Mouse (Mus musculus) intestine, embryonic 14.5 days (tissue): ENCODE results near the gene Mbl1. TPM values are rescaled to one million over a fixed set of nuclear protein-coding genes. Genes with fewer than 3 reads are reported as not detected.

ENCODE experiments used
- ATAC-seq: fragments of 200-750 bp; cut with Nextera tagmentation; replicated peaks from 2 replicates; pipeline ENCODE4 v1.8.0; 2017; ENCODE audit warnings: low read depth, moderate number of reproducible peaks, moderate TSS enrichment, moderate library complexity; ENCODE audit not compliant: low FRiP score, low TSS enrichment
- DNase-seq: peaks from one replicate; pipeline ENCODE4 v3.0.0-alpha.2; 2018; ENCODE audit warnings: low spot score
- H3K27ac ChIP-seq: fragments of 300-500 bp; sonication (generic); 2 replicates; pipeline ENCODE4 v1.5.1; 2014; ENCODE audit warnings: low read depth, mild to moderate bottlenecking, control low read depth
- H3K27me3 ChIP-seq: fragments of 300-500 bp; sonication (generic); replicated peaks from 2 replicates; pipeline ENCODE4 v1.6.1; 2014; ENCODE audit warnings: low read length, control low read depth; ENCODE audit not compliant: control insufficient read depth, insufficient read depth
- H3K36me3 ChIP-seq: fragments of 300-500 bp; sonication (generic); 2 replicates; pipeline ENCODE4 v1.6.1; 2014; ENCODE audit warnings: low read length, control low read depth; ENCODE audit not compliant: control insufficient read depth, insufficient read depth
- H3K4me1 ChIP-seq: fragments of 300-500 bp; sonication (generic); replicated peaks from 2 replicates; pipeline ENCODE4 v1.6.1; 2014; ENCODE audit warnings: low read length, control low read depth, mixed read lengths; ENCODE audit not compliant: control insufficient read depth, insufficient read depth
- H3K4me2 ChIP-seq: fragments of 300-500 bp; sonication (generic); 2 replicates; pipeline ENCODE4 v1.6.1; 2014; ENCODE audit warnings: low read length
- H3K4me3 ChIP-seq: fragments of 300-500 bp; sonication (generic); 2 replicates; pipeline ENCODE4 v1.5.1; 2014; ENCODE audit warnings: low read depth, low read length, control low read depth, mixed read lengths
- H3K9ac ChIP-seq: fragments of 300-500 bp; sonication (generic); 2 replicates; pipeline ENCODE4 v1.6.1; 2014; ENCODE audit warnings: mild to moderate bottlenecking, low read length
- H3K9me3 ChIP-seq: fragments of 300-500 bp; sonication (generic); 2 replicates; pipeline ENCODE4 v1.6.1; 2016; ENCODE audit warnings: low read length, control low read depth; ENCODE audit not compliant: control insufficient read depth
- WGBS: fragments of 180-500 bp; shearing (Covaris S2); extraction: QIAGEN DNeasy Blood & Tissue Kit; methylation state at CpG from one replicate; pipeline ENCODE4 v1.1.7; 2014; 5-methylcytosine and 5-hydroxymethylcytosine counted together
- polyA plus RNA-seq: library from polyadenylated mRNA; unstranded; fragments of >200 nt; fragmentation: Nextera tagmentation; extraction: Ambion mirVana; gene quantifications from 2 replicates; pipeline ENCODE4 v1.2.1, GENCODE M21; 2014

Gene Mbl1
- polyA plus RNA-seq, 1 experiment from 2014 or later = not detected

GRCm38 (mm10) chr14:41167278-41167677 is 16.0 kb downstream of the Mbl1 start:
- no peak for DNase-seq
- no peak for ATAC-seq
- Histone ChIP-seq H3K4me2 (no peak overlapping the region), H3K9me3 (no peaks in the 10 kb centered on the region), H3K9ac (no peak overlapping the region), H3K4me1 (no peaks in the 10 kb centered on the region), H3K27ac (no peak overlapping the region), H3K36me3 (no peaks in the 10 kb centered on the region), H3K27me3 (no peaks in the 10 kb centered on the region), H3K4me3 (no peak overlapping the region)
- WGBS = 56% methylated on average over 5 of the region's 5 CpGs

GRCm38 (mm10) chr14:41168567-41168966 is 17.3 kb downstream of the Mbl1 start:
- DNase-seq = no peak
- Histone ChIP-seq H3K4me3 (no peak overlapping the region), H3K9me3 (no peaks in the 10 kb centered on the region), H3K27me3 (no peaks in the 10 kb centered on the region), H3K27ac (no peak overlapping the region), H3K4me2 (no peak overlapping the region), H3K4me1 (no peaks in the 10 kb centered on the region), H3K9ac (no peak overlapping the region), H3K36me3 (no peaks in the 10 kb centered on the region)
- WGBS = 96% methylated on average over 1 of the region's 1 CpGs
- no peak for ATAC-seq

- Histone ChIP-seq H3K9ac (no peak overlapping the region), H3K4me3 (no peak overlapping the region), H3K4me1 (no peaks in the 10 kb centered on the region), H3K27me3 (no peaks in the 10 kb centered on the region), H3K27ac (no peak overlapping the region), H3K4me2 (no peak overlapping the region), H3K9me3 (no peaks in the 10 kb centered on the region), H3K36me3 (no peaks in the 10 kb centered on the region)
- 79% methylated on average over 2 of the region's 2 CpGs for WGBS
- ATAC-seq = no peak
- no peak for DNase-seq
Observed at GRCm38 (mm10) chr14:41170514-41170913, 19.3 kb downstream of the Mbl1 start.

- H3K27ac ChIP-seq = no peak overlapping the region
- no peaks in the 10 kb centered on the region for H3K27me3 ChIP-seq
- WGBS = 69% methylated on average over 1 of the region's 1 CpGs
- H3K4me1 ChIP-seq = no peaks in the 10 kb centered on the region
- no peak for DNase-seq
- no peak for ATAC-seq
- no peak overlapping the region for H3K4me2 ChIP-seq
- H3K9me3 ChIP-seq = no peaks in the 10 kb centered on the region
- no peak overlapping the region for H3K4me3 ChIP-seq
- H3K9ac ChIP-seq = no peak overlapping the region
- no peaks in the 10 kb centered on the region for H3K36me3 ChIP-seq
Observed at GRCm38 (mm10) chr14:41174802-41175201, 23.5 kb downstream of the Mbl1 start.

GRCm38 (mm10) chr14:41185059-41185821 is 34.0 kb downstream of the Mbl1 start, which contains the start of gene Sftpd:
Gene Sftpd (minus strand): TSS chr14:41185149.
- Histone ChIP-seq H3K4me2 (no peak within 1 kb of the TSS), H3K9me3 (no peaks in the 10 kb centered on the region), H3K4me1 (no peaks in the 10 kb centered on the region), H3K27me3 (no peaks in the 10 kb centered on the region), H3K27ac (no peak within 1 kb of the TSS), H3K9ac (no peak within 1 kb of the TSS), H3K36me3 (no peaks in the 10 kb centered on the region), H3K4me3 (no peak within 1 kb of the TSS)
- WGBS = 76% methylated on average over 4 of the region's 4 CpGs
- ATAC-seq = no peak
- DNase-seq = no peak

- Histone ChIP-seq H3K9me3 (0 out of 2 replicates have a peak, but pooled peaks cover 2% of the 10 kb centered on the region), H3K27me3 (no peaks in the 10 kb centered on the region), H3K27ac (no peak overlapping the region), H3K36me3 (no peaks in the 10 kb centered on the region), H3K4me1 (no peaks in the 10 kb centered on the region), H3K4me2 (no peak overlapping the region), H3K9ac (no peak overlapping the region), H3K4me3 (no peak overlapping the region)
- 76% methylated on average over 2 of the region's 2 CpGs for WGBS
- ATAC-seq (no peak), DNase-seq (no peak)
Observed at GRCm38 (mm10) chr14:41189496-41189895, 38.2 kb downstream of the Mbl1 start.

- Histone ChIP-seq H3K9ac (no peak overlapping the region), H3K27ac (no peak overlapping the region), H3K4me1 (no peaks in the 10 kb centered on the region), H3K4me3 (no peak overlapping the region), H3K4me2 (no peak overlapping the region), H3K9me3 (no peaks in the 10 kb centered on the region), H3K27me3 (no peaks in the 10 kb centered on the region), H3K36me3 (no peaks in the 10 kb centered on the region)
- 47% methylated on average over 6 of the region's 6 CpGs for WGBS
- ATAC-seq (no peak), DNase-seq (no peak)
Observed at GRCm38 (mm10) chr14:41198037-41198730, 46.9 kb downstream of the Mbl1 start.
